Mouse (Mus musculus) embryo, embryonic 10.5 days (tissue): ENCODE data around the gene Vps26b.
A peak's percentile ranks its signal among the peaks of the same experiment; 100 is the strongest.

Experiments
- DNase-seq: peaks from one replicate; pipeline ENCODE4 v3.0.0-alpha.2; 2015; ENCODE audit warnings: low spot score

The Vps26b gene

GRCm38 (mm10) chr9:27029828-27030762 is at the start of gene Vps26b, which contains the start of gene Ncapd3:
Gene Vps26b (minus strand): TSS chr9:27030065.
Gene Ncapd3 (plus strand): TSS chr9:27030175.
- peak; percentile 99 for DNase-seq

GRCm38 (mm10) chr9:27075812-27076211 is 45.9 kb upstream of the Vps26b start:
- DNase-seq: no peak

- peak; percentile 14 for DNase-seq
Measured at GRCm38 (mm10) chr9:27074677-27075076, 44.8 kb upstream of the Vps26b start.

- no peak for DNase-seq
Measured at GRCm38 (mm10) chr9:27070895-27071294, 41.0 kb upstream of the Vps26b start.

- DNase-seq: no peak
Measured at GRCm38 (mm10) chr9:27058341-27058740, 28.5 kb upstream of the Vps26b start.

GRCm38 (mm10) chr9:27049492-27049891 is 19.6 kb upstream of the Vps26b start:
- no peak for DNase-seq

GRCm38 (mm10) chr9:27043892-27044291 is 14.0 kb upstream of the Vps26b start:
- no peak for DNase-seq

- no peak for DNase-seq
Measured at GRCm38 (mm10) chr9:27030763-27031100, 867 bp upstream of the Vps26b start.

GRCm38 (mm10) chr9:27029022-27029827 is 640 bp downstream of the Vps26b start:
- DNase-seq: peak; percentile 46

- DNase-seq: no peak
Measured at GRCm38 (mm10) chr9:27026708-27027107, 3.2 kb downstream of the Vps26b start.

- no peak for DNase-seq
Measured at GRCm38 (mm10) chr9:27023681-27024080, 6.2 kb downstream of the Vps26b start.

GRCm38 (mm10) chr9:27018961-27019360 is 10.9 kb downstream of the Vps26b start:
- no peak for DNase-seq

- no peak for DNase-seq
Measured at GRCm38 (mm10) chr9:27011572-27011971, 18.3 kb downstream of the Vps26b start.

GRCm38 (mm10) chr9:27009231-27009630 is 20.6 kb downstream of the Vps26b start:
- no peak for DNase-seq

- DNase-seq: no peak
Measured at GRCm38 (mm10) chr9:27006866-27007265, 23.0 kb downstream of the Vps26b start.

GRCm38 (mm10) chr9:27005933-27006332 is 23.9 kb downstream of the Vps26b start:
- DNase-seq: no peak

GRCm38 (mm10) chr9:27005231-27005630 is 24.6 kb downstream of the Vps26b start:
- no peak for DNase-seq

GRCm38 (mm10) chr9:26999461-27000395 is 30.1 kb downstream of the Vps26b start, which contains the start of the genes Acad8 and Thyn1:
Gene Acad8 (minus strand): TSS chr9:26999566.
Gene Thyn1 (plus strand): TSS chr9:26999710.
- DNase-seq: peak; percentile 100

GRCm38 (mm10) chr9:26998669-26999460 is 31.0 kb downstream of the Vps26b start:
- DNase-seq: no peak

- DNase-seq: no peak
Measured at GRCm38 (mm10) chr9:26997501-26997900, 32.4 kb downstream of the Vps26b start.

GRCm38 (mm10) chr9:26997062-26997461 is 32.8 kb downstream of the Vps26b start:
- no peak for DNase-seq
